Mouse (Mus musculus): ENCODE results near the gene Ppp1r1b.

- TF ChIP-seq CTCF (IDR thresholded peaks at IDR 0.05; ENCODE audit: low read depth) (no peak), EP300 (optimal IDR thresholded peaks at IDR 0.05) (no peak)
Observed at GRCm38 (mm10) chr11:98392645-98393044, 44.4 kb downstream of the Ppp1r1b start.
